Mouse (Mus musculus): ENCODE data around the gene Kdm4b.

Gene Kdm4b

GRCm38 (mm10) chr17:56384903-56385302 is 59.0 kb downstream of the Kdm4b start:
- DNase-seq (ENCODE audit: low spot score in 2 of 2) = peak in 1 of 2 experiments; percentile 48

GRCm38 (mm10) chr17:56387612-56388011 is 61.8 kb downstream of the Kdm4b start:
- no peak for DNase-seq (ENCODE audit: low spot score in 2 of 2)

GRCm38 (mm10) chr17:56393238-56393637 is 67.4 kb downstream of the Kdm4b start:
- DNase-seq (ENCODE audit: low spot score in 2 of 2) = no peak

- no peak for DNase-seq (ENCODE audit: low spot score in 2 of 2)
Measured at GRCm38 (mm10) chr17:56393889-56394288, 68.0 kb downstream of the Kdm4b start.

- no peak for DNase-seq (ENCODE audit: low spot score in 2 of 2)
Measured at GRCm38 (mm10) chr17:56396051-56396450, 70.2 kb downstream of the Kdm4b start.

GRCm38 (mm10) chr17:56400221-56400620 is 74.4 kb downstream of the Kdm4b start:
- no peak for DNase-seq (ENCODE audit: low spot score in 2 of 2)

- peak in 1 of 2 experiments; percentile 57 for DNase-seq (ENCODE audit: low spot score in 2 of 2)
Measured at GRCm38 (mm10) chr17:56401051-56401521, 75.2 kb downstream of the Kdm4b start.

- DNase-seq (ENCODE audit: low spot score in 2 of 2) = no peak
Measured at GRCm38 (mm10) chr17:56405341-56405740, 79.5 kb downstream of the Kdm4b start.

GRCm38 (mm10) chr17:56405856-56406840 is 80.3 kb downstream of the Kdm4b start:
- DNase-seq (ENCODE audit: low spot score in 2 of 2) = no peak

GRCm38 (mm10) chr17:56406878-56407277 is 81.0 kb downstream of the Kdm4b start:
- DNase-seq (ENCODE audit: low spot score in 2 of 2) = no peak

- DNase-seq (ENCODE audit: low spot score in 2 of 2) = no peak
Measured at GRCm38 (mm10) chr17:56407379-56407778, 81.5 kb downstream of the Kdm4b start.

GRCm38 (mm10) chr17:56408965-56409625 is 83.2 kb downstream of the Kdm4b start:
- no peak for DNase-seq (ENCODE audit: low spot score in 2 of 2)

- no peak for DNase-seq (ENCODE audit: low spot score in 2 of 2)
Measured at GRCm38 (mm10) chr17:56409759-56410158, 83.9 kb downstream of the Kdm4b start.

- DNase-seq (ENCODE audit: low spot score in 2 of 2) = no peak
Measured at GRCm38 (mm10) chr17:56411437-56411836, 85.6 kb downstream of the Kdm4b start.

GRCm38 (mm10) chr17:56413113-56413512 is 87.3 kb downstream of the Kdm4b start:
- no peak for DNase-seq (ENCODE audit: low spot score in 2 of 2)

- no peak for DNase-seq (ENCODE audit: low spot score in 2 of 2)
Measured at GRCm38 (mm10) chr17:56414785-56415184, 88.9 kb downstream of the Kdm4b start.

GRCm38 (mm10) chr17:56418304-56418703 is 92.4 kb downstream of the Kdm4b start:
- DNase-seq (ENCODE audit: low spot score in 2 of 2) = peak in 1 of 2 experiments; percentile 56

GRCm38 (mm10) chr17:56420022-56420421 is 94.2 kb downstream of the Kdm4b start:
- no peak for DNase-seq (ENCODE audit: low spot score in 2 of 2)

GRCm38 (mm10) chr17:56424726-56425583 is 99.1 kb downstream of the Kdm4b start:
- no peak for DNase-seq (ENCODE audit: low spot score in 2 of 2)

GRCm38 (mm10) chr17:56425584-56425914 is 99.7 kb downstream of the Kdm4b start:
- DNase-seq (ENCODE audit: low spot score in 2 of 2) = peak; percentile 69 to 87

- no peak for DNase-seq (ENCODE audit: low spot score in 2 of 2)
Measured at GRCm38 (mm10) chr17:56425941-56426340, 100.1 kb downstream of the Kdm4b start.

GRCm38 (mm10) chr17:56427857-56428256 is 102.0 kb downstream of the Kdm4b start:
- no peak for DNase-seq (ENCODE audit: low spot score in 2 of 2)
